Mouse (Mus musculus): ENCODE data around the gene Nell1. TPM values are rescaled to one million over a fixed set of nuclear protein-coding genes. Genes with fewer than 3 reads are reported as not detected.

Gene Nell1
- total RNA-seq, 2 experiments from 2014 or later = not detected

DNA sequence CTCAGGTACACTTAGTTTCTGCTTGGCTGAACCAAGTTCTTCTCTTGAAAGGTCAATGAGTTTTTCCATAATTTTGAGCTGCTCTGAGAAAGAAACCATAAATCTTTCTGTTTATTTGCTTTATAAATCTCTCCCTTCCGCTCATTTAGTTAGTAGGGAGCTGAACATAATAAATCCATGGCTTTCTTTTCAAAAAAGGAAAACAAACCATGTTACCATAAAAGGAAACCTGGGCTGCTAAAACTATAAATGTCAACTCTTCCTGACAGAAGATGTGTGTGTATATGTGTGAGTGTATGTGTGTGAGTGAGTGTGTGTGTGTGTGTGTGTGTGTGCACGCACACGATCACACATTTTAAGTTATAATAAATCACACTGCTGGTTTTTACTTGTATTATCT, 320.8 kb downstream of the Nell1 start:
- no peak for DNase-seq

DNA sequence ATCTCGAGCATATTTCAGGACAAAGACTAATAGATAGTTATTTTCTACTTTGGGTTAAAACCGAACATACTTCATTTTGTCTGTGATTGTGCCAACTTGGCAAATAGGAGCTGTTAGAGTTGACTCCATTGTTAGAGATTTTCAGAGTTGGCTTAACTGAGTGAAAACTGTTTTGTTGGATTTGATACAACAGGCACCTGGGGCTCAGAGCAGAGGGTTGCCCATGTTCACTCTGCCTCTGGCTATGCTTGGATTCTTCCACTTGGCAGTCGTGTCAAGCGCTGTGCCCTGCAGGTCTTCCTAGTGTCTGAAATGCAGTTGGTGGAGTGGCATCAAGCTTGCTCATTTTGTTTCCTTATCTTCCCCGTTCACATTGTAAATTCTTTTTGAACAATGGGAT, 363.6 kb downstream of the Nell1 start:
- no peak for DNase-seq

DNA sequence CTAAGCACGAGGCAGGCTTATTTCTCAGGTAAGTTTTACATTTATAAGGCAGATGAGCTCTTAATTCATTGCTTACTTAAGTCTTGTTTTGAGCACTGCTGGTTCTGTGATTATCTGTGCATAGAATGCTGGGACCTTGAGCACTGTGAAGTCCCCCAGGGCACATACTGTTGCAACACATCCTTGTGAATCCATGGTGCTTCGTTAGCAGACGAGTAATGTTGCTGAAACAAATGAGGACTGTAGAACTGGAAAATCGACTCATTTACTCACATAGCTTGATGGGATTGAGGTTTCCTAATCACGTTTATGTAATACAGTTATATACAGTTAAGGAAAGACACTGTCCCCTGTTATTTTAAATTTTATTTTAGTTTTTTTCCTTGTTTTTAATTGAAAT, 364.1 kb downstream of the Nell1 start:
- no peak for DNase-seq

DNA sequence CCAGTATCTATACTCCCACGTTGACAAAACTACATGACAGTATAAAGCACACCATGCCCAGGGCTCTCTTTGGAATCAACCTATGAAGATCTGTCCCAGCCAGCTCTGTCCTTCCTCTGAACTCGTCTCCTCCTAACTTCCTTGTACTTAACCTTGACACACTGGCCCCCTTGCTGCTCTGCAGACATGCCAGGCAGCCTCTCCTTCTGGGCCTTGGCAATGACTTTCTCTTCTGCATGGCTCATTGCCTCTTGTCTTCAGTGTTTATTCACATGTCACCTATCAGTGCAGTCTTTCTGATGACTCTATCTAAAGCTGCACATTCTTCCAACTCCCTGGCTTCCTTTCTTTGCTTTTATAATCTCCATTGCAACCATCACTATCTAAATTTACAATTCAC, 376.9 kb downstream of the Nell1 start:
- no peak for DNase-seq

DNA sequence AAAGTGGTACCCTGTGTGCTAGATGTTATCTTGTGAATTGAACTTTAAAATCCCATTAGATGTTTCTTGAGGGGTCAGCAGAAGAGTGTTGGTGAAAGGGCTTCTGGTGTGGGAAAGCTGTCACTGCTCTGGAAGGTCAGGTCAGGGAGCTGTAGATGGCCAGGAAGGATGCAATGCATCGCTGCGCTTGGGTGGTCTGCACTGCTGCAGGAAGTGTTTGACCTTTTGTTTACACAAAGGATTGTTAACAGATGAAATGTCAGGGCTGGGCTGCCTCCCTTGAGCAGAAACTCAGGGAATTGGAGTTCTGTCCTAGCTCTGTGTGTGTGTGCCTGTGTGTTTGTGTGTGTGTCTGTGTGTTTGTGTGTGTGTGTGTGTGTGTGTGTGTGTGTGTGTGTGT, 382.5 kb downstream of the Nell1 start:
- DNase-seq = no peak

DNA sequence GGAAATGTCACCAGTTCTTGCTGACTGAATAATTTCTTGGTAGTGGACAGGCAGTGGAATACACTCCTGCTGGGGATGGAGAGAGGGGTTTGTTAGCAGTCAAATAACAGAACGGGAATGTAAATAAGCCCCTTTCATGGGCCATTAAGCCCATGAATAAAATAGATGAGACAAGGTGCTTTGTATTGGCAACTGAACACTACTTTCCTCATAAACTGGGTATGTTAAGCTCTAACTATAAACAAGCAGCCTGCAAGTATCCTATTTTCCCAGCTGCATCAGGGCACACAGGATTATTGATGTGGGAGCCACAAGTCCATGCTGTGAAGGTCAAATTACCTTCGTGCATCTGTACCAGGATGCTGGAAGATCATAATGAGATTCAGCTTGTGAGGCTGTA, 387.4 kb downstream of the Nell1 start:
- DNase-seq = no peak

DNA sequence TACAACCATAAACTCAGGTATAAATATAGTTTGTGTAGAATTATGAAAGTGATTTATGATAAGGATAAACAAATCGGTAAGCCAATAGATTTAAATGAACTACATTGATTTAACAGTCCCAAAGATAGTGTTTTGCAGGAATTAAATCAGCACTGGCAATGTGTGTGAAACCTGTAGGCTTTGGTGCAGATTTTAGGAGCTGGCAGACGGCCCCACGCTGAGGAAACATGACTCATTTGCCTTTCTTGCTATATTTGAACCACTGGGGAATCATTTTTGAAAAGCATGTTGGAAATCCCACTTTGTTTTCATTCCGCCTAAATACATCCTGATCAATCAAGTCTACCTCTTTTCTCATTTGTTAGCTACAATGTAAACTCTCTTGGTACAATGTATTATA, 400.2 kb downstream of the Nell1 start:
- DNase-seq = no peak

DNA sequence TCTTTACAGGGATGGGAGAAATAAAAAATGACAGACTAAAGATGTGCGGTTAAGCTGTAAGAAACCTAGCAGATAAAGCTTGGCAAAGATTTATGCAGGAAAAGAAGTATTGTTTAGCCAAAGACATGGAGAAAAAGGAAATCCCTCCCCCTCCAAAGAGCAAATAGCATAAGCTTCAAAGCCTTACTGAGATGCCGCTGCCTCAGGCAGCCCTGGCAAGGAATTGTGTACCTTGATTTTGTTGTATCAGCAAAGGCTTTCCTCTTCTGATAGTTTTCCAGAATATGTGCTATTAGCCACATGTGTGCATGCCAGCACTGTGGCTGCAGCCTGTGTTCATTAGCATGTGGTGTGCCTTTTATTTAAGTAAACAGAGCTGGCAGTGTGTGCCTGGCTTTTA, 435.8 kb downstream of the Nell1 start:
- DNase-seq = no peak

DNA sequence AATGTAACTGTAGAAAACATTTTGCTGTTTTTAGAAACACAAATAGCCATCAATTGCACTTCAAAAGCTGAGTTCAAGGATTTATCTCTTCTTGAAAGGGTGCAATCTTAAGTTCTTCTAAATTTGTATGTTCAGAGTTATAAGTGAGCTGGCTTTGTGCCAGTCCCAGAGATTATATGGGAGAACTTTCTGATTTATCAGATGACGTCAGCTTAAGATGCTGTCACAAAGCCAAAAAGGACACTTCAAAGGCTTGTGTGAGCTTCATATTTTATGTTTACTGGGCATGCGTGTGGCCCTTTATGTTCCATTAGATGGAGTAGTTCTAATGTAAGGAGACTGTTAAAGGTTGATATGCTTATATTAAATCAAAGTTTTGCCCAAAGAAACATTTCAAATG, 445.3 kb downstream of the Nell1 start:
- no peak for DNase-seq

DNA sequence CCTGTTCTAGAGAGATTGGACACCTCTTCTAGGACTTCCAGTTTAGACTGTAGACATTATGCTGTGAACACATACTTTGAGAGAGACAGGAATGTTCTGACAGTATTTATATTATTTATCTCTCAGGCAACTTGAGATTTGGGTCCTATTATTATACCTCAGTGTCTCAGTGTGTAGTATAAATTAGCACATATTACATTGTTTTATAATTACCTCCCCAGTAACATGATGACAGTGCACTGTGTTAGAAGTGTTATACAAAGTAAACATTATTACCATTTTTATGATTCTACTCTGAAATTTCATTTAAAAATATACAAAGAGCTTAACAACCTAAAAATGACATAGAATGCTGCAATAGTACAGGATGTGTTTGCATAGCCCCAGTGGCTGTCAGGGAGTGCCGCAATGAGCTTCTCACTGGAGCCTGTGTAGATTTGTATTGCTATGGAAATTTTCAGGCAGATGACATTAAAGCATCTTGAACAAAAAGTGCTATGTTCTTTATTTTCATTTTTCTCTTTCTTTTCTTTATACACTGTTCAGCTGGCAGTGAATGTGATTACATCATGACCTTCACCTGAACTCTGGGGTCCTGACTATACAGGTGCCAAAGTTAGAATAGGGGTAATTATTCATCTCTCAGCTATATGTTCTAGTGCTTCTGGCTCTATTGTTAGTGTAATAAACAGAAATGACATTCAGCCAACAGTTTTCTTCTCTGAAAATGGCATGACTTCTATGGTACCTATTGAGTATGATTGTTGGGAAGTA, 447.9 kb downstream of the Nell1 start:
- DNase-seq = no peak

DNA sequence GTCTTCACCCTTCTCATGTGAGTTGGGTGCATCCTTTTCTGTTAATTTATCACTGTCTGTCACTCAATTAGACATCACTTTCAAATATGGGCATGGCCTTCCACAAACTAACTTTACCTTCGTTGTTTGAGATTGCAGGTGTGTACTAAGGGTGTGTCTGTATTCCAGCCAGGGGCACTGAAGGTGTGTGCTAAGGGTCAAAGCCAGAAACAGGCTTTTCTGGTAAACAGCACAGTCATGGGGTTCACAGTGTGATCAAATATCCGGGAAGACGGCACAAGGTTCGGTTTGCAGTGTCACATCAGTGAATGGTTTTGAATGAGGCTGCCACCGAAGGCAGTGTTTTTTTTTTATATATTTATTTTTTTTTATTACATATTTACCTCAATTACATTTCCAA, 455.1 kb downstream of the Nell1 start:
- DNase-seq = no peak

DNA sequence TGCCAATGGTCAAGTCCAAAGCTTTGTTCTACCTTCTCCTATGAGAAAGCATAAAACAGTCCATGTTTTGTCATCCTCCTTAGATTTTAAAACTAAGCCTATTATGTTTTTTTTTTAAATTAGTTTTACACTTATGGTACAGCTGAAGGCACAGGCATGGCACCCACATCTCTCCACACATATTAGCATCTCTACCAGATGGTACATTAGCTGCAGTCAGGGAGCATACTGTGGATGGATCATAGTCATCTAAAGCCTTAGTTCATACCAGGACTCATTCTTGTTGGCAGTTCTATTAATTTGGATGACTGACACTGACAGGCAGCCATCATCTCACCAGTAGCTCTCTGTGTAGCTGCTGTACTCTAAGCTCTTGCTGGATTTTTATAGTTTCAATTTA, 466.6 kb downstream of the Nell1 start:
- no peak for DNase-seq

DNA sequence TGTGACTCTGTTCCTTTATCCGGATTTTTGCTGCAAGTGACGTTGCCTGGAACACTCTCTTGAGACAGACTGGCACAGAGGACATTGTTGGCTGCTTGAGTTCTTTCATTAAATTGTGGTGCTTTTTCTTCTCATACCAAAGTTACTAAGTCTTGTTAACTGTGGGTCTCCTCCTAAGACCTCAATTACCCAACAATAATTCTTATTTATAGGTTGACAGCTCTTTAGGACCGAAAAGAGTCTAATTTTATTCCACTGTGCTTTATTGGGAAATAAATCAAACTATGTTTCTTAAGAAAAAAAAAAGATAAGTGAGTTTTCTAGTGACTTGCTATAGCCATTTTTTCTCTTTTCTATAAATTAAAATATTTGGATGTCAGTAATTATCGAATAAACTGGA, 472.7 kb downstream of the Nell1 start:
- DNase-seq = no peak

DNA sequence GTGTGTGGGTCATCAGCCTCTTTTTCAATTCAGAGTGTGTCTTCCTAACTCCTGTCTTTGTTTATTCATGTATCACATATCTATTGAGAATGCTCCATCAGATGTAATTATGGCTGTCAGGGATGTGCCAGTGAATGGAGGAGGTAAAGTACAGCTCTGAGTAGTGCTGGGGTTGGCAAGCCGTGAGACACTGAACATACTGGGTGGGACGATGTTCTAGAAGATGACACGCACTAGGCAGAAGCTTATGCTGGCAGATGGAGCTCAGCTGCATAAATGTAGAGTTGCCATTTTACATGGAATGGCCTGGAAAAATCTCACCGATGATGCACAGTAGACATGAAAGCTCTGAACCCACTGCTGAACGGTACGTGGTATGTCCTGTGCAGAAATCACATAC, 493.1 kb downstream of the Nell1 start:
- DNase-seq = no peak

DNA sequence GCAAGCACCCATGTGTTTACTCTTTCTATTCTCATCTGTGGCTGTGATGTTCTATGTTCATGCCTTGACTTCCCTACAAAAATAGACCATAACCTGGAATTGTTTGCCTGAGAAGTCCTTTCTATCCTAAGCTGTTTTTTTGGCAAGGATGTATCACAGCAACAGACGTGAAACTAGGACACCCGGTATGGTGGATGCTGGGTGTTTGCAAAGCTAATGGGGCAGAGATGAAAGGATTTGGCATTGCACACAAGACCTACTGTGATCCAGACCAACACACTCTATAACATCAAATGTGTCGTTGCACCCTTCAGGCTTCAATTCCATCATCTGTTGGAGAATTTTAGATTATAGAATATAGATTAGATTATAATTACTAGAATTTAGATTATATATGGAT, 495.9 kb downstream of the Nell1 start:
- DNase-seq = no peak

DNA sequence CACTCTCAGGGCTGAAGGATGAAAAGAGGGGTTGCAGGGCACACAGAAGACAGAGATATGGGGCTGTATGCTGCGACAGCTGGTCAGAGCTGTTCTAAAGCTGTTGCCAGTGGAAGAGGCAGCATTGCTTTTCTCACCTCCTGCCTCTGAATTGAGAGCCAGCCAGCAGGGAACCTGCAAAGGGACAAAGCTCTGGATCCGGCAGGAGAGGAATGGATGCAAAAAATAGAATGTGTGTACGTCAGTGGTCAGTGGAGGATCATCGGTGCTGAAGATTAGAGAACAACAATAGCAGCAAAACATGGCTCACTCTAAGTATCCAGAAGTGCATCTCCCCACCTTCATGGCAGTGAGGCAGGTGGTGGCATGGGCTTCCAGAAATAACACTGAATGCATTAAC, 507.3 kb downstream of the Nell1 start:
- DNase-seq = no peak

DNA sequence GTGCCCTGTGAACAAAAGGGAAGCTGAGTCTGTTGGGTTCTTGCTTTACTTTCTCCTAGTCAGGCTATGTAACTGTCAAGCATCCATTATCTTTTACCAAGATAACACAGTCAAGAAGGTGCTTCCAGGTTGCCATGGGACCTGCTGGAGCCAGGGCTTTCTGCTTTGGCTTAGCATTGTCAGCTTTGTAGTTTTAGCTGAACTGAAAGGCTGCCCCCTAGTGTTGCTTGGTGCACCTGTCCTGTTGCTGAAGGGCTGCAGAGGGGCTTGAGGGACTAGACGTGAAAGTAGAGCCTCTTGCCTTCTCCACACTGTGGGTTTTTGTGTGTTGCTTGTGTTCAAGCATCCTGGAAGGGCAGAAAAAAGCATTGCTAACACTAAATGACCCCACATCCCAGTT, 510.6 kb downstream of the Nell1 start:
- DNase-seq = peak in 1 of 2 experiments; percentile 3

DNA sequence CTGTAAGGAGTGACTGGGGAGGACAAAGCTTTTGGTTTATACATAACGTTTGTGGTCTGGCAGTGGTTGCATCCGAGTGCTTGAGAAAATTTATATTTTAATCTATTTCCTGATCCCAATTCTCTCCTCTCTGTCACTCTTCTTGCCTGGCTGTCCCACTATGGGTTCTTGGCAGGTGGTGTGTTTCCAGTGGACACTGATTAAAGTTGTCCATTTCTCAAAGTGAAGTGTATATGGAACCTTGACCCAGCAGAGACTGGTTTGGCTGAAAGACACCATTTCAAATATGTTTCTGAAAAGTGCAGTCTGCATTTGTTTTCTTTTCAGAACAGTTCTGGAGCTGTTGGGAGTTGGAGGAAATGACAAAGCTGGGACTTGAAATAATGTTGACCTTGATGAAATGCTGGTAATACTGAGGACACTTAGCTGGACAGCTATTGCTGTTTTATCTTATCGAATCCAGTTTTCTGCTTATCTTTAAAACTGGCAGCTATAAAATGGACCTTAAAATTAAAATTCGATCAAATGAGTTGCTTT, 512.3 kb downstream of the Nell1 start:
- no peak for DNase-seq

DNA sequence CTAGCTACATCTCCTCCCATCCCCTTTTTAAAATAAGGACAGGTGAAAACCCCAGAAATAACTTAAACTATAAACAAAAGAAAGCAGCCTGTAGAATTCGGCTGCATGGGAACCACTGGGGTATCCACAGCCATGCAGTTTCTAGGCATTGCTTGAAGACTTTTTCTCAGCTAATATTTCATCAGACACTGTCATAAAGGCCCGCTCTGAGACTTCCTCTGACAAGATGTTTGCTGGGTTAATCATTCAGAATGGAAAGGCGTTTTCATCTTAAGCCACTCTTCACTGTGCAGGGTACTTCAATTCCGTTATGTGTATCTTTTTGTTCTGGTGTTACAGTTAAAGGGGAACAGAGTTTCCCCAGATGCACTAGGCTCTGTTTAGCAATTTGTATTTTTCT, 526.9 kb downstream of the Nell1 start:
- no peak for DNase-seq

DNA sequence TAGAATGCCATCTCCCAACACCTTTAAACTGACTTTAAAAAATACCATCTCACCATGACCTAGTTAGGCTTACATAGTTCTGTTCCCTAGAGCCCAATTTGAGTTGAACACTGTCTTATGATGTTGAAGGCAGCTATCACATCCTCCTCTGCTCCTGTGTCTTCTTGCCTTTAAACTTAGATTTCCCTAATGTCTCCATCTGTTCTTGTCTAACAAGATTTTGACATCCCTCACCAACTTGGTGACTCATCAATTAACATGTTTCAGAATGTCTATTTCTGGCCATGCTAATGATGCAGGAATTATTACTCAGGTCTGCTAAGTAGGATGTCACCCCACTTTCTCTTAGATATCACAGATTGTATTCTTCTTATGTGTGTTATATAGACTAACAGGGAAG, 532.4 kb downstream of the Nell1 start:
- DNase-seq = no peak

DNA sequence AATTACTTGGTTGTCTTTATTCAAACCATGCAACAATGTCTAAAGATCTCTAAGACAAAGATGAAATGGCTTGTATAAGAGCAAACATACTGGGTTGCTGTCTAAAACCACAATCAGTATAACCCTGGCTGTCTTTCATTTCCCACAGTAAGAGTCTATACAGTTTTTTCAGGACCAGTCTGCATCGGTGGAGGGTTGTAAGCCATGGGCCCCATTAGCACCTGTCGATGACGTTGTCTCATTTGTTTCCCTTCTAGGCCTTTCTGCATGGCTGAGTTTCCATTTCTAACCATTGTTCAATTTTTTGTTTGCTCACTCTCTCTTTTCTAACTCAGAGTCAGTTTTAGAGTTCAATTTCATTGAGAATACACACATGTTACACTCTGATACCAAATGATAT, 540.2 kb downstream of the Nell1 start:
- DNase-seq = no peak

DNA sequence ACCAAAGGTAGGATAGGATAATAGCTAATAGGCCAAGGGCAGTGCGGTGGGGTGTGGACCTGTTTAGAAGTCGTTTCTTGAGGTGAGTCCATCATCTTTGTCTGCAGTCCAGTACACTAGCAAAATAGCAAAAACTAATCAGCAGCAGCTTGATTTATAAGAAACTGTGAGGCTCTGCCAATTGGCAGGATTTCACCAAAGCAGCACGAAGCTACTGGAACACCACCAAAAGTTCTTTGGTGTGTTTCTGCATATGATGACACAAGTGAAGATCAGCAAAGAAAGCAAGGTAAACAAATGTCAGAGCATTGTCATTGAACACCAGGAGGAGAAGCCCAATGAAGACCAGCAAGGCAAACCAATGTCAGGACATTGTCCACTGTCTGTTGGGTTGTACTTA, 542.0 kb downstream of the Nell1 start:
- DNase-seq = no peak

DNA sequence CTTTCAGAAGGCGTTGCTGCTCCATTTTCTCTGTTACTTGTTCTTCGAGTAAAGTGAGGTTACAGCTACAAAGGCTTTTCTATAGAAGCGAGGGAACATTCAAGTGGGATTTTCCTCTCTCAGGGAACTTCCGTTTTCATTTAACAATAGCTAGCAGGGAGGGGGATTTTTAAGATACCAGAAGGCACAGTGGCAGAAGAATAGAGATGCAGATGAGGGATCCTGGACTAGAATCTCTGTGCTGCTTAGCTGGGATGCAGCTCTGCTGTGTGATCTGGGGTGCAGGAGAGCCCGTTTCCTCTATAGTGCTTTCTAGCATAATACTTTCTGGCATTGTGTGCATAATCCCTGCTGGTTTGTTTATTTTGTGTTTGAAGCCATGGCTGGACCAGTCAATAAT, 568.7 kb downstream of the Nell1 start:
- DNase-seq = no peak

DNA sequence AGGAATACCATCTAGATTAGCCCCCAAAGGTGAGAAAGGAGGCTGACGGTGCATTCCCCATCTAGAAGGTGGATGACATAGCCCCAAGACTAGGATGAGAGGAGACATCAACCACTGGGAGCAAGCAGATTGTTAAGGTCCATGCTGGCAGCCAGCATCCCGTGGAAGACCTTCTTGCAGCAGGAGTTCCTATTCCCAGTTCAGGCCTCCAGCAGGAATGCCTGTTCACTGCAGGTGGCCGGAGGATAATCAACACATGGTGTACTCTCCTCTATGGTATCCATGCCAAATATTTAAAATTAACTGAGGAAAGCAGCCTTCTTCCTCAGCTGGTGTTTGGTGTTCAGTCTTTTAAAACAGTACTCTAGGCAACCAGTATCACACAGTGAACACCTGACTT, 574.9 kb downstream of the Nell1 start:
- DNase-seq = no peak

DNA sequence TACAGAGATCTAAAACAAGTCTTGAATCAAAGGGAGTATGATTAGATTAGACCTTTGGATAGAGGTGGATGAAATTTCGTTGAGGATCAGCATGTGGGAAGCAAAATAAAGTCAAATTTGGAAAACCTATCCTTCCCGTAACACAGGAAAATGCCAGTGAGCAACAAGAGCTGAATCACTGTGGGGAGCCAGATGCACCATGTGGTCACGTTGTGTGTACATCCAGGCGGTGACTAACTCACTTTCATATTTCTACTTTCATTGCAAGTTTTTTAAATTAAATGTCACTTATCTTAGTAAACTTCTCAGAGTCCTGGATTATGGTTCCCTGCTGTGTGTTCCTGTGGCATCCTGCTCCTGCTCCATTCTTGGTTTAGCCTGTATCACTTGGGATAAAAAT, 576.8 kb downstream of the Nell1 start:
- no peak for DNase-seq
